Mouse (Mus musculus): Measurements from ENCODE around the gene Krtap17-1. TPM values are rescaled to one million over a fixed set of nuclear protein-coding genes. Genes with fewer than 3 reads are reported as not detected.

Krtap17-1 gene
- polyA plus RNA-seq, 1 experiment from 2014 or later = not detected

DNA sequence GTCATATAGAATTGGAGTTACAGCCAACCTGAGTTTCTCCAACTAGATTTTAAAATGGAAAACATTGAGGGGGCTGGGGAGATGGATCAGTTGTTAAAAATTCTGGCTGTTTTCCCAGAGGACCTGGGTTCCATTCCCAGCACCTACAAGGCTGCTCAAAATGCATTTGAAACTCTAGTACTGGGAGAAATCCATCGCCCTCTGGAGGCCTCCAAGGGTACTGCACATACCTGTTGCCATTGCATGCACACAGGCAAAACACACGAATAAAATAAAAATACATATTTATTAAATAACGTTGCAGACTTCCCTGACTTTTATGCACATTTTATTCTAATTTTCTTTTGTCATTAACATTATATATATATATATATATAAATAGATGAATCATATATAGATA, 12.8 kb upstream of the Krtap17-1 start:
- no peaks in the 10 kb centered on the region for H3K27me3 ChIP-seq (ENCODE audit: control insufficient read depth, insufficient read depth, low read length)
- no peak overlapping the region for H3K4me3 ChIP-seq (ENCODE audit: low read length)
- H3K4me2 ChIP-seq (replicated peaks; ENCODE audit: low read depth, low read length) = no peak overlapping the region
- H3K9ac ChIP-seq (ENCODE audit: low read depth, low read length) = no peak overlapping the region
- no peak for ATAC-seq (ENCODE audit: low FRiP score, low TSS enrichment)
- no peak overlapping the region for H3K27ac ChIP-seq (ENCODE audit: low read depth, low read length)
- no peaks in the 10 kb centered on the region for H3K9me3 ChIP-seq (ENCODE audit: control insufficient read depth, low read length)
- H3K4me1 ChIP-seq (ENCODE audit: control insufficient read depth, insufficient read depth, low read length) = no peaks in the 10 kb centered on the region
- no peaks in the 10 kb centered on the region for H3K36me3 ChIP-seq (ENCODE audit: control insufficient read depth, insufficient read depth, low read length)
- WGBS = 58% methylated on average over 3 of the region's 3 CpGs

DNA sequence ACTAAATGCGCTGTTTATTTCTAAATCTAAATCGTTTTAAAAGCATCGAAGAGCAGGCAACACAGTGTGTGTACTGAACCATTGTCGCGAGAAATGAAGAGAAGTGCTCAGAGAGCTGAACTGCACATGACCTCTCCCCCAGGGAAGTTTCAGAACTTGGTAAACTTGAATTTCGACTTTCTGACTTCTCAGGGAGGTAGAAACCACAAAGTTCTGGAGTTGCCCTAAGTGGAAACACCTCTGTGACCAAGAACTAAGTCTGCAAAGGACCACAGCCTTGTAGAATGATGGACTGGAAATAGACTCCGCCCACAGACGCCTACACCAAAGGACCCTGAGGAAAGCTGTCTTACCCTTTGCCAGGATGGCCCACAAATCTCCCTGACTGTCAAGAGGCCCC, 12.1 kb upstream of the Krtap17-1 start:
- Histone ChIP-seq H3K4me3 (ENCODE audit: low read length) (no peak overlapping the region), H3K27ac (ENCODE audit: low read depth, low read length) (no peak overlapping the region), H3K36me3 (ENCODE audit: control insufficient read depth, insufficient read depth, low read length) (no peaks in the 10 kb centered on the region), H3K9me3 (ENCODE audit: control insufficient read depth, low read length) (no peaks in the 10 kb centered on the region), H3K4me2 (replicated peaks; ENCODE audit: low read depth, low read length) (no peak overlapping the region), H3K9ac (ENCODE audit: low read depth, low read length) (no peak overlapping the region), H3K27me3 (ENCODE audit: control insufficient read depth, insufficient read depth, low read length) (no peaks in the 10 kb centered on the region), H3K4me1 (ENCODE audit: control insufficient read depth, insufficient read depth, low read length) (no peaks in the 10 kb centered on the region)
- no peak for ATAC-seq (ENCODE audit: low FRiP score, low TSS enrichment)
- WGBS = 71% methylated on average over 8 of the region's 8 CpGs

DNA sequence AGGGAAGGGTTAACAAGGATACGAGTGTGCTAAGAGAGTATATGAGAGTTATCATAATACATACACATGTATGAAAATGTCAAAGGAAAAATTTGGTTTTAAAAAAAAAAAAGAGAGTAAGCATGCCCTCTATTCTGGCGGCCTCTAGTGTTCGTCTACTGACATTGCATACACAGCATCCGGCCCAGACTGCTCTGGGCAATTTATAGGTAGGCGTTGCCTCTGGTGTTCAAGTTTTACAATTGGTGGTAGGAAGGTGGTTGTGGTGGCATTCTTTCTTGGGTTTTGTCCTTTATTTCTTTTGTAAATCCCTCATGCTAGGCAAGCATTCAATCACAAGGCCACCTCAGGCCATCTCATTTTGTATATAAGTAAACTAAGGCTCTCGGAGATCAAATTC, 11.1 kb upstream of the Krtap17-1 start:
- 23% methylated on average over 6 of the region's 6 CpGs for WGBS
- ATAC-seq (ENCODE audit: low FRiP score, low TSS enrichment) = no peak
- Histone ChIP-seq H3K27me3 (ENCODE audit: control insufficient read depth, insufficient read depth, low read length) (no peaks in the 10 kb centered on the region), H3K4me1 (ENCODE audit: control insufficient read depth, insufficient read depth, low read length) (no peaks in the 10 kb centered on the region), H3K36me3 (ENCODE audit: control insufficient read depth, insufficient read depth, low read length) (no peaks in the 10 kb centered on the region), H3K4me2 (replicated peaks; ENCODE audit: low read depth, low read length) (no peak overlapping the region), H3K4me3 (ENCODE audit: low read length) (no peak overlapping the region), H3K9ac (ENCODE audit: low read depth, low read length) (no peak overlapping the region), H3K9me3 (ENCODE audit: control insufficient read depth, low read length) (no peaks in the 10 kb centered on the region), H3K27ac (ENCODE audit: low read depth, low read length) (no peak overlapping the region)

DNA sequence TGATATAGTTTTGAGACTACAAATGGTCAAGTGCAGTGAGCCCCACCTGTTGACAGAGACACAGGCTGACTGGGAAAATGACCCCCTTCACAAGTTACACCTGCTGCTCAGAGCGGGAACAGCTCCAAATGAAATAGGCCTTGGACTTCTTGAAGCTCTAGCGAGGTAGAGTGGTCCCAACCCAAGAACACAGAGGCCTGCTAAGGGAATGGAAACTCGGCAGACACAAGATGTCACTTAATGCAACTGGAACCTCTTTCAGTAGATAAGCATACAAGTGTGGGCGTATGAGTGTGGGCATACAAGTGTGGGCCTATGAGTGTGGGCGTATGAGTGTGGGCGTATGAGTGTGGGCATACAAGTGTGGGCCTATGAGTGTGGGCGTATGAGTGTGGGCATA, 5.3 kb upstream of the Krtap17-1 start:
- Histone ChIP-seq H3K27me3 (ENCODE audit: control insufficient read depth, insufficient read depth, low read length) (no peaks in the 10 kb centered on the region; the same call in 1 of the 2 replicates), H3K36me3 (ENCODE audit: control insufficient read depth, insufficient read depth, low read length) (no peaks in the 10 kb centered on the region), H3K4me1 (ENCODE audit: control insufficient read depth, insufficient read depth, low read length) (no peaks in the 10 kb centered on the region), H3K4me2 (replicated peaks; ENCODE audit: low read depth, low read length) (no peak overlapping the region), H3K9me3 (ENCODE audit: control insufficient read depth, low read length) (no peaks in the 10 kb centered on the region), H3K4me3 (ENCODE audit: low read length) (no peak overlapping the region), H3K9ac (ENCODE audit: low read depth, low read length) (no peak overlapping the region), H3K27ac (ENCODE audit: low read depth, low read length) (no peak overlapping the region)
- 88% methylated on average over 7 of the region's 7 CpGs for WGBS
- no peak for ATAC-seq (ENCODE audit: low FRiP score, low TSS enrichment)

DNA sequence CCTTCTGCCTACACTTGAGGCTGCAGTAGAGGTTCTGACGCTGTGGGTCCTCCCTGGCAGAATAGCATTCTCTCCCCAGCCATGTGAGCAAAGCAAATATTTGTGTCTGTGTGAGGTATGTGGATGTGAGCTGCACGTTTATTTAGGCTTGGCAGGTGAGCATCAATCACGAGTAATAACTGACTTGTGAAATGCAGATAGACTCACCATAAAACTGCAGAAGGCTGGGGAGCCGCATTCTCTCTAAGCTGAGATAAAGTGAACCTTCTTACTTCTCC, 529 bp upstream of the Krtap17-1 start:
- Histone ChIP-seq H3K36me3 (ENCODE audit: control insufficient read depth, insufficient read depth, low read length) (no peaks in the 10 kb centered on the region), H3K4me2 (replicated peaks; ENCODE audit: low read depth, low read length) (no peak overlapping the region), H3K9me3 (ENCODE audit: control insufficient read depth, low read length) (no peaks in the 10 kb centered on the region), H3K27me3 (ENCODE audit: control insufficient read depth, insufficient read depth, low read length) (no peaks in the 10 kb centered on the region; the same call in 1 of the 2 replicates), H3K9ac (ENCODE audit: low read depth, low read length) (no peak overlapping the region), H3K27ac (ENCODE audit: low read depth, low read length) (no peak overlapping the region), H3K4me1 (ENCODE audit: control insufficient read depth, insufficient read depth, low read length) (no peaks in the 10 kb centered on the region), H3K4me3 (ENCODE audit: low read length) (no peak overlapping the region)
- WGBS = 34% methylated on average over 4 of the region's 4 CpGs
- no peak for ATAC-seq (ENCODE audit: low FRiP score, low TSS enrichment)

DNA sequence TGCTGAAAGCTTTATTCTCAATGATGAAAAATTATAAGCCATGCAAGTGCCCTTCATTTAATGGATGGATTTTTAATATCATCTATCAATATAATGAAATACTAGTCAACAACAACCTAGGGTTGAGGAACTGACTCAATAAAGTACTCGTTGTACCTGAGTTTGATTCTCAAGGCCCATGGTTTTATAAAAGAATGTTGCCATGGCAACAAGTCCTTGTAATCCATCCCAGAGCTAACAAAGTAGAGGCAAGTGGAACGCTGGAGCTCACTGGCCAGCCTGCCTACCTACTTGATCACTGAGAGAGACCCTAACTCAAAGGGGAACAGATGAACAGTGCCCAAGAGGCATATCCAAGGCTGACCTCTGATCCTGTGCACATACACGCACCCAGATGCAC, 3.2 kb downstream of the Krtap17-1 start:
- H3K9me3 ChIP-seq (ENCODE audit: control insufficient read depth, low read length) = no peaks in the 10 kb centered on the region
- H3K9ac ChIP-seq (ENCODE audit: low read depth, low read length) = no peak overlapping the region
- ATAC-seq (ENCODE audit: low FRiP score, low TSS enrichment) = no peak
- no peaks in the 10 kb centered on the region for H3K4me1 ChIP-seq (ENCODE audit: control insufficient read depth, insufficient read depth, low read length)
- no peaks in the 10 kb centered on the region for H3K36me3 ChIP-seq (ENCODE audit: control insufficient read depth, insufficient read depth, low read length)
- H3K4me2 ChIP-seq (replicated peaks; ENCODE audit: low read depth, low read length) = no peak overlapping the region
- no peak overlapping the region for H3K4me3 ChIP-seq (ENCODE audit: low read length)
- no peaks in the 10 kb centered on the region; the same call in 1 of the 2 replicates for H3K27me3 ChIP-seq (ENCODE audit: control insufficient read depth, insufficient read depth, low read length)
- WGBS = 83% methylated on average over 3 of the region's 3 CpGs
- H3K27ac ChIP-seq (ENCODE audit: low read depth, low read length) = no peak overlapping the region

DNA sequence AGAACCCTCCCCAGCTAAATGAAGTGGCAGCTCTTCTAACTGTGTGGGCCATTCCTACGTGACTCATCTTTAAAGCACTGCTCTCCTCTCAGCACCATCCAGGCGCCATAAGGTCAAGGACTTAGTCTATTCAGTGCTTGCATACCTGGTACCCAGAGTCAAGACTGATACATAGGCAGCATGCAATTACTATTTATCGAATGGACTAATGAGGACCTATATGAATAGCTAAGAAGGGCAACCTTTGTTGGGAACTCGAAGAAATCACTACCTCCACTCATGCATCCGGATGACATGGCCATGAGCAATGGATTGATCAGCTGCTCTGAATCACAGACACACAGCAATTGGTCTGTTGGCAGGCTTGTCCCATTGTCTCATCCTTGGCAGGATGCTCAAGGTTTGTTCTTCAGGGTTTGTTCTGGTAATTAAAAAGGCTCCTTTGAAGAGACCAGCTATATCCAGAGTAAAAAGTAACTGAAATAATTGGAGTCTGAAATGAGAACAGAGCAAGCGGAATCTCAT, 3.9 kb downstream of the Krtap17-1 start:
- H3K36me3 ChIP-seq (ENCODE audit: control insufficient read depth, insufficient read depth, low read length) = no peaks in the 10 kb centered on the region
- no peak overlapping the region for H3K27ac ChIP-seq (ENCODE audit: low read depth, low read length)
- no peak overlapping the region for H3K4me2 ChIP-seq (replicated peaks; ENCODE audit: low read depth, low read length)
- WGBS = 83% methylated on average over 6 of the region's 6 CpGs
- no peak overlapping the region for H3K4me3 ChIP-seq (ENCODE audit: low read length)
- H3K9me3 ChIP-seq (ENCODE audit: control insufficient read depth, low read length) = no peaks in the 10 kb centered on the region
- no peak for ATAC-seq (ENCODE audit: low FRiP score, low TSS enrichment)
- no peaks in the 10 kb centered on the region for H3K4me1 ChIP-seq (ENCODE audit: control insufficient read depth, insufficient read depth, low read length)
- no peak overlapping the region for H3K9ac ChIP-seq (ENCODE audit: low read depth, low read length)
- H3K27me3 ChIP-seq (ENCODE audit: control insufficient read depth, insufficient read depth, low read length) = no peaks in the 10 kb centered on the region; the same call in none of the 2 replicates

DNA sequence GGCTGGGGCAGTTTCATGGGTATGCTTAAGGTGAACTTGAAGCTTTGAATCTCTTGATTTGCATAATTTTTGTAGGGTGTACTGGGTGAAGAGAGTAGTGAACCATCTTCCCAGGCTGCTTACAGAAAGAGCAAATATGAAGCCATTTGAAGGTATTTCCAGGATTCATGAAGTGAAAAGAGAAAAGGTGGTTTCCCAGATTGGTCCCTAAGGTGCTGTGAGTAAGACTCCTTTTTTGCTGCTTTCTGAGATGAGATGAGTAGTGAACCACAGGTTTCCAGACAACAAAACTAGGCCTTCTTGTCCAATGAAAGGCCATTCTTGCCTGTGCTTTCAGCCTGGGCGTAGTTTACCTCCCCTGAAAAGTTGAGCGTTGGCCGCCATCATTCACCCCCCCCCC, 5.3 kb downstream of the Krtap17-1 start:
- 93% methylated on average over 3 of the region's 3 CpGs for WGBS
- H3K9me3 ChIP-seq (ENCODE audit: control insufficient read depth, low read length) = no peaks in the 10 kb centered on the region
- no peaks in the 10 kb centered on the region for H3K36me3 ChIP-seq (ENCODE audit: control insufficient read depth, insufficient read depth, low read length)
- H3K27me3 ChIP-seq (ENCODE audit: control insufficient read depth, insufficient read depth, low read length) = no peaks in the 10 kb centered on the region; the same call in none of the 2 replicates
- no peak for ATAC-seq (ENCODE audit: low FRiP score, low TSS enrichment)
- H3K4me3 ChIP-seq (ENCODE audit: low read length) = no peak overlapping the region
- H3K27ac ChIP-seq (ENCODE audit: low read depth, low read length) = no peak overlapping the region
- H3K4me2 ChIP-seq (replicated peaks; ENCODE audit: low read depth, low read length) = no peak overlapping the region
- no peaks in the 10 kb centered on the region for H3K4me1 ChIP-seq (ENCODE audit: control insufficient read depth, insufficient read depth, low read length)
- H3K9ac ChIP-seq (ENCODE audit: low read depth, low read length) = no peak overlapping the region

DNA sequence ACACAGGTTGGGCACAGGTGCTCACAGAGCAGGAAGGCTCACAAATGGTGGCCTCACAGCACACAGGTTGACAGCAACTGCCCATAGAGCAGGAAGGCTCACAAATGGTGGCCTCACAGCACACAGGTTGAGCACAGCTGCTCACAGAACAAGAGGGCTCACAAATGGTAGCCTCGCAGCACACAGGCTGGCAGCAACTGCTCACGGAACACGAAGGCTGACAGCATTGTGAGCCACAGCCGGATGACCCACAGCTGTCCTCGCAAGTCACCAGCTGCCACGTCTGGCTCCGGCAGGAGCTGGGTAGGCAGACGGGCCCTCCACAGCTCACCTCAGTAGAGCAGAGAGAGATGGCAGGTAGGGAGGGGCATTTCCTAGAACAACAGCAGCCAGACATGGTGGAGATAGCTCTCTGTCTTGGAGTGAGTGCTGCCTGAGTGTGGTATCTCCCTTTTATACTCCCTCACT, 7.6 kb downstream of the Krtap17-1 start, which contains the start of gene Krtap16-1:
TSS of gene Krtap16-1 (minus strand) at position 418 of the 468 bp plus-strand sequence.
- 60% methylated on average over 8 of the region's 8 CpGs for WGBS
- Histone ChIP-seq H3K27me3 (ENCODE audit: control insufficient read depth, insufficient read depth, low read length) (no peaks in the 10 kb centered on the region; the same call in none of the 2 replicates), H3K9ac (ENCODE audit: low read depth, low read length) (no peak within 1 kb of the TSS), H3K4me1 (ENCODE audit: control insufficient read depth, insufficient read depth, low read length) (no peaks in the 10 kb centered on the region), H3K9me3 (ENCODE audit: control insufficient read depth, low read length) (no peaks in the 10 kb centered on the region), H3K4me3 (ENCODE audit: low read length) (no peak within 1 kb of the TSS), H3K4me2 (replicated peaks; ENCODE audit: low read depth, low read length) (no peak within 1 kb of the TSS), H3K36me3 (ENCODE audit: control insufficient read depth, insufficient read depth, low read length) (no peaks in the 10 kb centered on the region), H3K27ac (ENCODE audit: low read depth, low read length) (no peak within 1 kb of the TSS)
- no peak for ATAC-seq (ENCODE audit: low FRiP score, low TSS enrichment)
